Mouse (Mus musculus): Measurements from ENCODE around the gene Sidt2.

DNA sequence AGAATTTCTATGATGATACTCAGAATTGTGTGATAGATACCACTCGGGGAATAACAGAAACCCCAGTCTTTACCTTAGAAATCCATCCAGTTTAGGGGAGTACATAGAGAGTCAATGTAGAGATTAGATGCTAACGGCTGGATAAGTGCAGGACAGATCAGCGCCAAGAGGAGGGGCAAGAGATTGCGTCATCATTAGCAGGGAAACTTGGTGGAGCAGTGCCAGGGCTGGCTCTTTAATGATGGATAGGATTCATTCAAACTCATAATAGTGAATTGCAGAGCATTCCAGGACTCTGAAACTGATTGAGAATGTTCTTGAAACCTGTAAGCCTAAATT, 30.1 kb upstream of the Sidt2 start:
- no peak for TF ChIP-seq CTCF (IDR thresholded peaks at IDR 0.05; ENCODE audit: low read depth, low read length)
- TF ChIP-seq TAL1 (conservative IDR thresholded peaks at IDR 0.05; ENCODE audit: low read depth, low read length): no peak
